Mouse (Mus musculus) common myeloid progenitor, adult 5-6 weeks (primary cell): Measurements from ENCODE around the gene Peak1. TPM values are rescaled to one million over a fixed set of nuclear protein-coding genes. Genes with fewer than 3 reads are reported as not detected.

Source experiments
- ATAC-seq: replicated peaks from 2 replicates; pipeline ENCODE4 v1.8.0; 2016; ENCODE audit warnings: low read depth, mild to moderate bottlenecking, moderate TSS enrichment, inconsistent platforms; ENCODE audit not compliant: poor library complexity, severe bottlenecking
- total RNA-seq: library from RNA; stranded (forward); fragments of 200-1000, 187-1606 nt; gene quantifications from 2 replicates; pipeline ENCODE4 v1.2.3, GENCODE M21; 2017

The Peak1 gene
- total RNA-seq, 1 experiment from 2014 or later: 24.8 TPM

GRCm38 (mm10) chr9:56208817-56209216, 209.1 kb downstream of the Peak1 start:
- no peak for ATAC-seq

GRCm38 (mm10) chr9:56207516-56207915, 210.4 kb downstream of the Peak1 start:
- ATAC-seq: peak; percentile 35; the same call in 1 of the 2 replicates

DNA sequence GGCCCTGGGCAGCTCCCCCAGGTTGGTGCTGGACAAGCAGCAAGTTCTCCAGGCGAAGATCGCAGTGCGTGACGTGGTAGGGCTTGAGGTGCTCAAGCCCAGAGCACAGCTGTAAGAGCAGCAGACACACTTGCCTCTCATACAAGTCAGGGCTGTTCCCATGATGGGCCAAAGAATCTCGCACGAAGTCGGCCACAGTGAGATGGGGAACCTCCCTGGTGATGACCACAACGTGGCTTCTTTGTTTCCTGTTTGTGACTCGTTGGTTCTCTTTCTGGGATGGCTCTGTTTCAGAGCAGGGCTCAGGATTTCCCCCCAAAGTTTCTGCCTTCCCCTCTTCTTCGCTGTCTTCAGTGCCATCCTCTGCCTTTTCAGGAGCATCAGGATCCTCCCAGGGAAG, 210.8 kb downstream of the Peak1 start:
- ATAC-seq: peak; percentile 91

- no peak for ATAC-seq
These were observed 212.5 kb downstream of the Peak1 start for GRCm38 (mm10) chr9:56205336-56205735.

DNA sequence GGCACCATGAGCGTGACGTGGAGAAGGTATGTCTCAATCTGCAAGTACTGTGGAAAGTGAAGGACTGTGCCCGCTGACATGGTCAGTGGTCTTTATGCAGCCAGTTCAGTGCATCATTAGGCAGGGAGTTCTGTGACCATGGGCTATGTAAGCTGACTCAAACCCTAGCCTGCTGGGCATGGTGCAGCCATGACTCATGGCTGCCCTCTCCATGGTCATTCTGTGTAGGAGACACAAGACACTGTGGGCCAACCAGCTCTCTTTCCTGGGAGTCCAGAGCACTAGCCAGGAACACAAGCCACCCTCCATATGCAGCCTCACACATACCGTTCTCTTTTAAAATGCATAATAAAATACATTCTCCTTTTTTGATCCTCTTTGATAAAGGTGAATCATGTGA, 213.6 kb downstream of the Peak1 start:
- ATAC-seq: no peak

GRCm38 (mm10) chr9:56200645-56201314, 217.1 kb downstream of the Peak1 start:
- ATAC-seq: peak; percentile 96

- ATAC-seq: no peak
These were observed 217.7 kb downstream of the Peak1 start for GRCm38 (mm10) chr9:56200200-56200599.

DNA sequence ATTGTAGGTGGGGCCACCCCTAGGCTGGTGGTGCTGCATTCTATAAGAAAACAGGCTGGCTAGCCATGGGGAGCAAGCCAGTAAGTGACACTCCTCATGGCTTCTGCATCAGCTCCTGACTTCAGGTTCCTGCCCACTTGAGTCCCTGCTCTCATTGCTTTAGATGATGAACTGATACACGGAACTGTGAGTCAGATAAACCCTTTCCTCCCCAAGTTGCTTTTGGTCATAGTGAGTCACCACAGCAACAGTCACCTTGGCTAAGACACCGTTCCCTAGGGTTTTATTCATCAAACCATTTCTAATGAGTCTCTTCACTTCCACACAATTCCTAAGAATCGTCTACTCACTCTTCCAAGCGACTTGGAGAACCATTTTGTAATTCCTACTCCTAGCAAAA, 220.9 kb downstream of the Peak1 start:
- ATAC-seq: no peak

- ATAC-seq: no peak
These were observed 222.7 kb downstream of the Peak1 start for GRCm38 (mm10) chr9:56195193-56195592.

DNA sequence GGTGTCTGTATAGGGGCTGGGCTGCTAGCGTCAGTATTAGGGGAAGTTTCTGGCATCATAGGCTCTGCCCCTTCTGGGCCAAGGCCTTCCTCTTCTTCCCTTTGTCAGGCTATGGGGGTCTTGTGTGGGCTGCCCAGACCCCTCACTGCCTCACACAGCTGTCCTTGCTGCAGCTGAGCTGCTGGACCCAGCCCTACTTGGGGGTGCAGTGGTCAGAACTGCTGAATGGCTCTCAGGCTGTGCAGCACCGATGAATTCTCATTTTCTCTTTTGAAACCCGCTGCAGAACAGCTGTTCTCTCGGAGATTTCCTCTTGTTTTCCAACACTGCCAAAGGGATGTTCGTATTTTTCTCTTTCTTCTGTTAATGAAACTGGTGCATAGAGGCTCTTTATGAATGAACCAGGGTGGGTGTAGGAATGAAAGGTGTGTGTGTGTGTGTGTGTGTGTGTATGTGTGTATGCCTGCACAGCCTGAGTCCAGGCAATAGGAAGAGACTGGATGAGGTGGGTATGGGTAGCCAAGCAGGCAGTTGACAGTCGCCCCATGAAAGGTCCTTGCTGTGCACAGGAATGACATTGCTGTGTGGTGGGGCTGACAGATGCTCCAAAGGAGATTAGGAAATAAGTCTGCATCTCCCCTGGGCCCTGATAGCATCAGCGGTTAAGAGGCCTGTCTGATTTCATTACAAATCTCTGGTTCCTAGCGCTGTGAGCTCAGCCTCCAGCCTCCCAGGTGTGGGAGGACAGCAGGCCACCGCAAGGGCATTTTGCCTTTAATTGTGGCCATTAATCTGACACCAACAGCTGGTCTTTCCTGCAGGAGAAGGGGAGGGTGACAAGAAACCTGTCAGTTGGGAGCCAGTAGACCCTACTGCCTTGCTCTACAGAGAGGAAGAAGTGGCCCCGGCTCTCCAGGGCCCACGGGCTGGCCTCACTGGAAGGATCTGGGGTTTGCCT, 226.1 kb downstream of the Peak1 start:
- ATAC-seq: no peak

DNA sequence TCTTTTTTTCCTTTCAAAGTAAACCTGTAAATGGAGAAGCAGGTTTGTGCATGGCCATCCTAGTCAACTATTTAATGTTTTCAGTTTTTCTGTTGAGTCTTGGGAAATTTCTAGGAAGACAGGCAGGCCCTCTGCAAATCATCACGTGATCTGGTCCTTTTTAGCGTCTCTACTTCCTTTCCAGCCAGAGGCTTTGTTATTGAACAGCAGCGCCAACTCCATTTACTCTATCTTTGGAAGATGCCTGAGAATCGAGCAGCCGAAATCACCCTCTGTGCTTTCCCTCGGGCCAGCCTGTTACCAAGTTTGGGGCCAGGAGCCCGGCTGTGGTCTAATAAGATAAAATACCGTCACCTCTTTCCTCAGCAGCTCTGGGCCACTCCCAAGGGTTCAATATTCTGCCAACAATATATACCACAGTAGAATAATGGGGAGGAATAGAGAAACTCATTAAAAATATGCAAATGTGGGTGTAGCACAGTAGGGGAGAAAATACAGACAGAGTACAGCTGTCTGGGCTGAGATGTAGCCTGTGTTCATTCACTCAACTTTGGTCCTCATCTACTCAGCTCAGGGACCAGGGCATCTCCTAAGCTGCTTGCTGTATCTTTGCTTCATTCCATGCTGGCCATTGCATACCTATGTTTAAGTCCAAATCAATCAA, 237.6 kb downstream of the Peak1 start:
- no peak for ATAC-seq

DNA sequence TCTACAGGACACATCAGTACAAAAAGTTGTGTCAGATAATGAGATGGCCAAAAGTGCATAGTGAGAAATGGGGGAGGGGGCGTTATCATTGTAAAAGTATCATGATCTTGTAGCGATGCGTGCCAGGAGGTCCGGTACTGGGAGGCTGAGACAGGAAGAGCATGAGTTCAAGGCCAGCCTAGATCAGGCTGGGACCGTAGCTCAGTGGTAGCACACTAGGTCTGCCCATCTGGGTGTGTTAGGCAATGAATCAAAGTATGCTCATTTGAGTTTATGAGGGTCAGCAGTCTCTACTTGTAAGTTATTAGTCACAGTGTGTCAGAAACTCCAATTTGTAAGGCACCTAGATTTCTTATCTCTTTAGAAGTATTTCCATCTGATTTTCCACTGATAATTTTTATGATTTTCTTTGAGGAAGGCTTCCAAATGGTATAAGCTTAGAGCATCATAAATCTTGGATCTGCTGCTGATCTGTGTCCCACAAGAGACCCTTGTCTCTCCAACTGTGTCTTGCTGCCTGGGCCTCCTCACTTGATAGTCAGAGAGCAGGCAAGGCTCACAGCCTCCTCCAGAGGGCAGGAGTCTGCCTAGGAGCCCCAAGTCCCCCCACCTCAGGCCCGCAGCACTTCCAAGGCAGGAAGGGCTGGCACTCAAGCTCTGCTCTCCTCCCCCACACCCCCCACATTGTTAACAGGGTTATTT, 238.3 kb downstream of the Peak1 start:
- ATAC-seq: peak; percentile 84

DNA sequence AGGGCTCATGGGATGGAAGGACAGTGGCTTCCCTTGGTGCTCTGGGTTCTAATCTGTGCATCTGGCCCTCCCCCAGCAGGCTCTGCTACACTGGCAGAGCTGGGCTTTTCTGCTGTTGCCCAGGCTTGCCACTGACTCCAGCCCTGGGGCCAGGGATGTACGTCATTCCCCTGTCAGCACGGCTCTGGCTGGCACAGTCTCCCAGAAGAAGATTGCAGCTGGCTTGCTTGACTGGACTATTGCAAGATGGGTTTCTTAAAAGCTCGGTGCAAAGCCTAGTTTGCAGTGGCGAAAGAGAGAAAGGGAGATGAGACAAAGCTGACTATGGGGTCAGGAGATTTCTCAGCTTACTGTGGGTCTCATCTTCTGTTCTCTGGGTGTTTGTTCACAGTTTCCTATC, 240.5 kb downstream of the Peak1 start:
- no peak for ATAC-seq

DNA sequence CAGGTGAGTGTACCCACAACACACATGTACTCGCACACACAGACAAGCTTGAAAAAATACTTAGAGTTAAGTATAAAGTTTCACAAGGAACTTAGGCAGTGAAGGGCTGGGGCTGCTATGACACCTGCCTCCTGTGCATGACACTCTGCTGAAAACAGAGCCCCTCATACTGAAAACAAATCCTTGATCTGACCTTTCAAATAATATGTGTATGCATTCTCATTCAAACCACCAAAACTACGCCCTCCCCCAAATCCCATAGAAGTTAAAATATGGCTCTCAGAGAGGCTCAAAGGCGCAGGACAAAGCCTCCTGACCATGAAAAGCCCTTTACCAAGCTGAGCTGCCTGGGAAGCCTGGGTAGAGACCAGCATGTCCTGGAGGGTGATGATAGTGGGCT, 242.6 kb downstream of the Peak1 start:
- no peak for ATAC-seq

DNA sequence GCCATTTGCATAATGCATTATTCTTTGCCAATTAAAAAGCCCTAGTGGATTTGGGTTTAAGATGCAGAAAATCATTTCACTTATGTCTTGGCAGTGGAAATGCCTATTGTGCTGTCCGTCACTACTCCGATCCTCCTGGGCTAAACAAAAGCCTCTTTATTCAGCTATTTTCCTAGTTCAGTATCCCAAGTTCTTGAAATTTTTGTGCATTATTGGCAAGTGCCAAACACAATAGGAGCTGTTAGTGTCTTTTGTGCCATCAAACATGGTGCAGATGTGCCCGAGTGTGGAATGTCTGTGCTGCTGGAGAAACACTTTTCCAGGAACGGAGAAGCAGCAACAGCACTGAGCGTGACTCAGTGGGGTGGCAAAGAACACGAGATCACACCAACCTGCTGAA, 250.2 kb downstream of the Peak1 start:
- no peak for ATAC-seq

- peak; percentile 85 for ATAC-seq
These were observed 251.7 kb downstream of the Peak1 start for GRCm38 (mm10) chr9:56166161-56166560.

DNA sequence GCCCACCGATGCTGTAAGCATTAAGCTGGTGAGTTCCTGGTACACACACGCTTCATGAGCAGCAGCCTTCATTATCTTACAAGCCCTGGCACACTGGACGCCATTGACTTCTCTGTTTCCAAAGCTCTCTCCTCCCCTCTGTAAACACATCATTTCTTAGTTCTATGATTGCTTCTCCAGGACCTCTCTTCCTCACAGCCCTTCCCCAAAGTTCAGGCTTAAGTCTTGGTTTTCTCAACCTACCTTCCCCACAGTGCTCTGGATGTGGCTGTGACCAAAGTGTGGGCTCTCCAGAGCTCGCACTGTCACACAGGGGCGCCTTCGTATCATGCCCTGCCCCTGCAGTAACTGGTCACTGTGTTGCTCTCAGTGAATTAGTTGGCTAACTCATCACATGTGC, 252.5 kb downstream of the Peak1 start, which contains the start of gene Tspan3:
Gene Tspan3 (minus strand): TSS at position 101 of the 400 bp plus-strand sequence.
- ATAC-seq: no peak

DNA sequence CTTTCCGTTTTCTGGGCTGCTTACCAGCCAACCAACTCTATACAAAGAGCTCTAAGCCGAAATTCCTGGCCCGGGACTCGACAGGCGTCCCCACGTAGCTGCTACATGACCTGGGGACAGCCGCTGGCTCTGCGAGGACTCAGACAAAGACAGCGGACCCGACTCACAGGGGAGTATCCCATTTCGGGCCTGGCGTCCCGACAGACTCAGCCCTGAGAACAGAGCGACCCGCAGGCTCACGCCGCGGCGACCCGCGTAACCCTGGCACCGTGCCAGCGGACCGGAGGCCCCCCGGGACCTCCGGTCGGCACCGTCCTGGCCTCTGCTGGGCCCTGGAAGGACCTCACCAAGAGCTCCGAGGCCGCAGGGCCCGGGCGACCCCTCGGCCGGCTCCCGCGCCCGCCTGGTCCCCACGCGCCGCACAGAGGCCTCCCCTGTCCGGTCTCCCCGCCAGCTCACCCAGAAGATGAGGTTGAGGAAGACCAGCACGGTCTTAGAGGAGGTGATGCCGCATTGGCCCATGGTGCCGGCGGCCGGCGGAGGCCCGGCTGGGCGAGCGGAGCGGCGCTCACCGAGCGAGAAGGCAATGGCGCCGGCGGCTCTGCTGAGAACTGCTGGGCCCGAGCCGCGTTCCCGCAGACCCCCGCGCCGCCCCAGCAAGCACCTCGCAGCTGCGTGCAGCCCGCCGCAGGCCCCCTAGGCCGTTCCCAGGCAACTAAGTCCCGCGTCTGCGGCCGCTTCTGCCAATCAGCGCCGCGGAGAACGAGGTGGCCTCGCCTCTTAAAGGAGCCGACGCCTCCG, 257.3 kb downstream of the Peak1 start:
- ATAC-seq: peak; percentile 89

DNA sequence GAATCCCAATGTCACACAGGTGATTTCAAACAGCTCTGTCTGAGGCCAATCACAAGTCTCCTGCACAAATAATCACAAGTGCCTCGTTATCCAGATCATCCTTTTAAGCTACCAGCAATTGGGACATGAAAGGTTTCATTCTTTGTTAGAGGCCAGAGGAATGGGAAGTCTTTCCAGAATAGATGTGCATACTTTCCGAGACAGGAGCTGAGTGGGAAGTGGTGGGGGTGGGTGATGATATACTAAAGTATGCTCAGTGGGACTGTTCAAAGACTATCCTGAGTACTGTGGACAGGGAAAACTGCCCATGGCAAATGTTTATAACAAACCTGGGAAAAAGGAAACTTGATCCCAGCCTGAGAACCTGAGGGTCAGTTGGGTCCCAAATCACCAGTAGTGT, 258.4 kb downstream of the Peak1 start:
- ATAC-seq: no peak
